Mouse (Mus musculus) Patski (cell line): Measurements from ENCODE around the gene Sorcs2. TPM values are rescaled to one million over a fixed set of nuclear protein-coding genes. Genes with fewer than 3 reads are reported as not detected.

Experiments used
- ATAC-seq: fragments of 100-300 bp; one replicate; pipeline ENCODE4 v1.8.0; 2021
- CTCF ChIA-PET: fragments of 350-600 bp; sonication (Branson Sonifier 250); formaldehyde crosslinking; loops from one replicate; lab custom pipeline; 2022; ENCODE audit warnings: inconsistent platforms; lab: Charles Lee
- POLR2A ChIA-PET: fragments of 350-600 bp; sonication (Branson Sonifier 250); formaldehyde crosslinking; loops from one replicate; lab custom pipeline; 2022; ENCODE audit warnings: antibody characterized with exemption, inconsistent platforms; lab: Charles Lee
- DNase-seq: peaks from one replicate; pipeline ENCODE4 v3.0.0-alpha.2; 2011; ENCODE audit warnings: low read depth, low spot score
- H3K27me3 ChIP-seq: fragments of 371-371 bp; one replicate; pipeline ENCODE4 v1.5.1; 2021
- CTCF ChIP-seq: fragments of 100-300 bp; IDR thresholded peaks from one replicate; pipeline ENCODE4 v1.5.1; 2021
- in situ Hi-C: fragments of 300-500 bp; cut with MboI; formaldehyde crosslinking; loops from 3 replicates; pipeline ENCODE4 v1.11.1; 2018; ENCODE audit warnings: low pct_unique_long_range_greater_than_20kb, mixed read lengths
- polyA plus RNA-seq: library from polyadenylated mRNA; unstranded; gene quantifications from one replicate; pipeline ENCODE4 v1.2.3, GENCODE M21; 2021

Gene Sorcs2
- polyA plus RNA-seq, 1 experiment from 2014 or later = 9.9 TPM

DNA sequence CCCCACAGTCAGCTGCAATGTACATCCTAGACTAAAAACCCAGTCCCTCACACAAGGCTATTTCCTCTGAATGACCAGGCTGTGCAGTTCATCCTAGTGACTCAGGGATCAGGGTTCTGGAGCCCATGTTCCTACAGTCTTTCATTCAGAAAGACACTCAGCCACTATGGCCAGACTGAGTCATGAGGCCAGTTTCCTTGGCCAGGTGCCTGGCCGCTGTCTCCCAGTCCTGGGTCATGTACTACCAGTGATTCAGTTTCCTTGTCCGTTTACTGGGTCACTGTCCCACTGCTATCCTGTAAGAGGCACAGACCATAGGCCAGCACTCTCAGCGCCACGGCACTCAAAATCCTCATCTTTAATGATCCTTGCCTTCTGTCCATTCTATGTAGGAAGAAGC lies 209.6 kb downstream of the Sorcs2 start:
- in situ Hi-C loops = no loop called here
- CTCF ChIA-PET = no interaction called here
- ATAC-seq (peak; percentile 80), DNase-seq (peak; percentile 84)
- no peak for TF ChIP-seq CTCF
- no peaks in the 10 kb centered on the region for H3K27me3 ChIP-seq
- POLR2A ChIA-PET = no interaction called here

DNA sequence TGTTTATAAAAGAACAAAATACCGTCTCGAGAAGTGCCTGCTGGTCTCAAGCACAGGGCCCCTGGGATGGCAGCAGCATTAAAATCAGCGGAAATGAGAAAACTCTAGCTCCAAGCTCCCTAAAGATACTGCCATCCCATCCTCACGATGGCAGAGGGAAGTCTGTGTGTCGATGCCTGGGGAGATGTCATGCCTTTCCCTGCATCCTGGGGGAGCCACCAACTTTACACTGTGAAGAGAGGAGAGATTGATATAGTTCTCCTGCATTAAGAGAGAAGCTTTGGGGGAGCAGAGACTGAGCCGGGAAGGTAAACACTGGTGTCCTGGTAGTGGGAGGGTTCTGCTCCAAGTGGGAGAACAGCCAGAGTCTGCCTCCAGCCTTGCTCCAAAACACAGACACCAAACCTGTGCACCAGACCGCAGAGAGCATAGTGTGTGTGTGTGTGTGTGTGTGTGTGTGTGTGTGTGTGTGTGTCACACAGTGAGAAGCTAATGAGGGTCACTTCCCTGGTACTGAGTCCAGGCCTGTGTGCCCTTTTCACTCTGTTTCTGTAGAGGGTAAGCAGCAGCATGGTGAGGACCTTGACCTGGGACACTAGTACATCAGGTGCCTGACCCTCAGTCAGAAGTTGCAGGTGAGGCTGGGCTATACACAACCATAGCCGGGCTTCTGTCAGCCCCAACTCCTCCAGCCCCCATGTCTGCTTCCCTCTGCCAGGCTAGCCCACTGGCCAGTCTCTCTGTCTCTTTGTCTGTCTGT lies 211.5 kb downstream of the Sorcs2 start:
- no peak for TF ChIP-seq CTCF
- CTCF ChIA-PET = no interaction called here

DNA sequence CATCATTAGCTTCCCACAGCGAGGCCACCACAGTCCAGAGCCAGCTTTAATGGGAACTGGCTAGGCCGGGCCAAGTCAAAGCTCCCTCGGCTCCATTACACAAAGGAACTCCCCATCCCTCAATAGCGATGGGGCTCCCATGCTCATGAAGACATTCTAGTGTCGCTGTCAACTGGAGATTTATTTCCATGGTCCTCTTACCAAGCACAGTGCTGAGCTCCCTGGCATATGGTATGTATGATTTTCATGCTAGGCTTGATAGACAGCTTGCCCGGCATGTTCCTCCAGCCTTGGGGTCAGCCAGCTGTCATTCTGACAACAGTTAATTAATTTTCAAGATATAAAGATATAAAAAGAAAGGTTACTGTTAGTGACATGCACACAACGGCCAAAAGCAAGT lies 215.6 kb downstream of the Sorcs2 start:
- TF ChIP-seq CTCF = no peak
- ChIA-PET POLR2A (no interaction called here), CTCF (interaction anchor here (0.9 to 1.2 kb wide), 2 partner anchors 12 to 13 kb away, joined by 3 read pairs; no protein-coding TSS in a partner anchor)
- DNase-seq (no peak), ATAC-seq (no peak)
- in situ Hi-C loops = no loop called here
- no peaks in the 10 kb centered on the region for H3K27me3 ChIP-seq

More for the DNA sequence above, 211.5 kb downstream of the Sorcs2 start:
- DNase-seq (no peak), ATAC-seq (no peak)
- in situ Hi-C loops = no loop called here
- POLR2A ChIA-PET = no interaction called here
- H3K27me3 ChIP-seq = no peaks in the 10 kb centered on the region

DNA sequence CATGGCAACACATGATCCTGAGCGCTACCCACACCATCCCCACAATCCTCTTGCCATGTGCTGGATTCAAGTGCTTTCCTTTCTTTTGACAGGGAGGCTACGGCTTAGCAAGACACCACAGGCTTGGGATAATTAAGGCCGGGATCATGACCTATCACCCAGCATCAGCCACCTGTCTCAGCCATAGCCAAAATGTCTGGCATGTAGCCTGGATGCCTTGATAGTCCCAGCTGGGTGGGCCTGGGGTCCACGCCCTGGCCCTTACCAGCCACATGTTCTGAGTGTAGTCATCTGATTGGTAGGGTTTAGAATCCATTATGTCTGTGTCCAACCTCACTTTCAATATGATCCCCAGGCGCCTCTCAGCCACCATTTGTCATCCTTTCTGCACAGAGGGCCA lies 218.2 kb downstream of the Sorcs2 start:
- no peak for ATAC-seq
- in situ Hi-C loops = no loop called here
- CTCF ChIA-PET = no interaction called here
- no peak for TF ChIP-seq CTCF
- POLR2A ChIA-PET = no interaction called here
- no peaks in the 10 kb centered on the region for H3K27me3 ChIP-seq
- no peak for DNase-seq

DNA sequence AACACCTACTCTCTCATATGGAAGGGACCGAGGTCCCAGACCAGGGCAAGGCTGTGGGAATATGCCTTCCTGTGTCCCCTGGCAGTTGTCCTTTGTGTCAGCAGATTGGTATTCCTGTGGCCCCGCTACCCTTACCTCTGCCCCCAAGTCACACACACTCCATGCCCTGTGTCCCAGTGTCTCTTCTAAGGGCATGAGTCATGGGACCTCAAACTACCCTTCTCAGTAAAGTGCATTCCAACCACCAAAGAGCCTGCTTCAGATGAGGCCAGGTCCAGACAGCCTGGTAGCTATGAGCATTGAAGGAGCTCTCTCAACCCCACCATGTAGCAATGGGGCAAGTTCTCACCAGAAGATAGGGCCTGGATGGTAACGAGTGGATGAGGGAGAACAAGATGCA lies 219.2 kb downstream of the Sorcs2 start:
- POLR2A ChIA-PET = no interaction called here
- no peak for TF ChIP-seq CTCF
- DNase-seq (no peak), ATAC-seq (no peak)
- CTCF ChIA-PET = no interaction called here
- in situ Hi-C loops = no loop called here
- H3K27me3 ChIP-seq = no peaks in the 10 kb centered on the region

DNA sequence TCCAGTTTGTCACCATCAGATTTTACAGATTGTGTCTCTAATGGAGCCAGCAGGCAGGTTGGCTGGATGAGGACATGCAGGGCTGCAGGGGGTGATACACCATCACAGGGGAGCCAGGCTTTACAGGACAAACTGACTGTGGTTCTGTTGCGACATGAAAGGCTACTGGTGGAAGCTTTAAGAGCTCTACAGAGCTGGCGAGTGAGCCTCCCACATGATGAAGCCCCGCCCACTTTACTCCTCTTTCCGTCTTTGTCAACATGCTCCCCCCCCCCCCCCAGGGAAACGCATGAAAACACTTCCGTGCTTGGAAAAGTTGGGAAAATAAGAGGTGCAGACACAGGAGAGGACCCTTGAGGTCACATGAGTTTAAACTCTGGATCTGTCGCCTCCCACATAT lies 219.7 kb downstream of the Sorcs2 start:
- no peaks in the 10 kb centered on the region for H3K27me3 ChIP-seq
- in situ Hi-C loops = no loop called here
- CTCF ChIA-PET = no interaction called here
- ATAC-seq = no peak
- DNase-seq = no peak
- POLR2A ChIA-PET = no interaction called here
- TF ChIP-seq CTCF = no peak

DNA sequence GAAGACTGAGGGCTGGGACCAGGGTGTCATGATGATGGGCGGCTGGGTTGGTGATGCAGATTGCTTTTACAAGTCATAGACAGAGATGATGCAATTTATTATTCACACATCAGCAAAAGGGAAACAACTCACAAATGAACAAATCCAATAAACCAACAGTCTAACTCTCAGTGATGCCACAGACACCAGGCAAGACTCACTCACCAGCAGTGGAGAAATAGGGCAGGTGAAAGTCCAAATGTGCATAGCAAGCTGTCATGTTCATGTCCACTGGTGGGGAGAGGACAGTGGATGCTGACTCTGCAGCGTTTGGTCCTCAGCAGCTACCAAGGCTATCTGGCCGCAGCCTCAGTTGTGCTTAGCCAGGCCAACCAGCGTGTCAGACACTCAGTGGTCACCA lies 221.1 kb downstream of the Sorcs2 start:
- no peak for TF ChIP-seq CTCF
- no peaks in the 10 kb centered on the region for H3K27me3 ChIP-seq
- in situ Hi-C loops = no loop called here
- ATAC-seq = no peak
- DNase-seq = no peak
- ChIA-PET POLR2A (no interaction called here), CTCF (no interaction called here)

DNA sequence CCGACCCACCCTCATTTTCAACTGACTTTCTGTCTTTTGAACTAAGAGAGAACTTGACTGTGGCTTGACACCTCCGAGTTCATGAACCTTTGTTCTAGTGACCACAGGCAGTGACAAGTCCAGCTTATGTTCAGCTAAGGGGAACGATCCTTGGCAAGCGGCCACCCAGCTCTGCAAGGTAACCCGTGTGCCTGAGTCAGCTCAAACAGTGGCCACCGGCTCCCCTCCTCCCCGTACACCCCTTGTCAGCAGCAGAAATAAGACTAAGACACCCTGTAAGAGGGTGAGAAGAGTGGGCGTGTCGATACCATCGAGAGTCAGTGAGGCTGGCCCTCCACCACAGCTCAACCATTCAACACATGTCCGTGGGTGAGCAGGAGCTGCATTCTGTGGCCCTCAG lies 221.5 kb downstream of the Sorcs2 start:
- H3K27me3 ChIP-seq = no peaks in the 10 kb centered on the region
- in situ Hi-C loops = no loop called here
- DNase-seq = peak; percentile 61
- ATAC-seq = peak; percentile 36
- ChIA-PET POLR2A (no interaction called here), CTCF (no interaction called here)
- no peak for TF ChIP-seq CTCF

DNA sequence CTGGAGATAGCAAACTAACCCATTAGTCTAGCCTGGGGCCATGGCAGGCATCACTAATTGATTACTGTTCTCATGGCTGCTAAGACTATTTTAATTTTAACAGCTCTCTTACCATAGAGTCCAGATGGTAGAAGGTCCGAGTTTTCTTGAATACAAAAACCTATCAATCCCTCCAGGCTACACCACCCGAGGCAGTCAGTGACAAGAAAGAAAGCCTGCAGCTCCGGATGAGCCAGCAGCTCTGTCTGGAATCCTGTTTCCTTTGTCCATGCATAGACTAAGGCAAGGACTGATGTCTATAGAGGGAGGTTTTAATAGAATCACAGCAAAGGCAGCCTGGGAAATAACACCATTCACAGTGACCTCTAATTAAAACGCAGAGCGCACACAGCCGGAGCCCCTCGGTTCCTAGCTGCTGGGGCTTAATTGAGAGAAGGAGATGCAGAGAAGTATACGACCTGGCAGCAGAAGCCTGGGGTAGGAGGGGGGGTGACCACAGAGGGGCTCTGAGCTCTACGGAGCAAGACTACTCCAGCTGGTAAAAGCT lies 223.3 kb downstream of the Sorcs2 start:
- ChIA-PET POLR2A (no interaction called here), CTCF (interaction anchor here (1.0 kb wide), 2 partner anchors 13 to 33 kb away, joined by 3 read pairs; no protein-coding TSS in a partner anchor)
- in situ Hi-C loops = no loop called here
- ATAC-seq = no peak
- no peak for TF ChIP-seq CTCF
- H3K27me3 ChIP-seq = no peaks in the 10 kb centered on the region
- DNase-seq = no peak

DNA sequence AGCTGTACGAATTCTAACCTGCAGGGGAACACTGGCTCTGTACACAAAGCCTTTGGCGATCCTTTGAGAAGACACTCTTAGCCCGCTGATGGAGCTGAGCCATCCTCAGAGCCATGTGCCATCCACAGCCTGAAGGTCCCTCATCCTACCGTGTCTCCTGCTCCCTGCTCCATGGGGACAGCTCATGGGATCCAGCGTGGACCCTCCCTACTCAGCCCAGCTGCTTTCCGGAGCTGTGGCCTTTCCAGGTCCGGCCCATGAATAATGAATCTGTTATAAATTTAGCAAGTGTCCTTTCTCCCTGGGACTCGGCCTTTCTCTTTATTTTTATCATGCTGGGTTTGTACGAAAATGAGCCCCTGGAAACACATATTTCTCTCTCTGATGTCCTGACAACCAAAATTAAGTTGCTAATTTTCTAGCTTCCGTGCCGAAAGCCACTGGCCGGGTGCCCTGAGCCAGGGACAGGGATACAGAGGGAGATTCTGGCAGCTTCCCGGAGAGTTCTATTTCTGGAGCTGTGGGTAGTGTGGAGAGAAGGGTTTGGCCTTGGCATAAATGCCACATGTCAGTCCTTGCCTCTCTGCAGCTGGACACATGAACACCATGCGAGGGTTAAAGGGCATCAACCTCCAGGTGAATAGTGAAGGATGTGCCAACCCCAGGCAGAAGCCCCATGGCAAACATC lies 228.8 kb downstream of the Sorcs2 start:
- in situ Hi-C loops = no loop called here
- ChIA-PET POLR2A (no interaction called here), CTCF (interaction anchor here (1.0 kb wide), 1 partner anchor 13 kb away, joined by 3 read pairs; no protein-coding TSS in a partner anchor)
- TF ChIP-seq CTCF = no peak
- H3K27me3 ChIP-seq = no peaks in the 10 kb centered on the region
- DNase-seq (no peak), ATAC-seq (no peak)
